Mouse (Mus musculus): ENCODE data around the gene Kcnma1.

GRCm38 (mm10) chr14:23817585-23817984, 196.7 kb downstream of the Kcnma1 start:
- TF ChIP-seq CTCF (conservative IDR thresholded peaks at IDR 0.05; ENCODE audit: insufficient read depth, insufficient read length, low read depth, low read length) (no peak), POLR2A (IDR thresholded peaks at IDR 0.05; ENCODE audit: low read depth, low read length) (no peak)
